Mouse (Mus musculus) lung, embryonic 15.5 days (tissue): ENCODE measurements at regions not wholly inside any gene's neighbourhood (a gene's known extent, or its start where the extent isn't known, plus 50 kb on each side); places are given as distances from the start of the nearest gene placed in this dataset.

Experiments
- ATAC-seq: fragments of 200-750 bp; cut with Nextera tagmentation; 2 replicates; pipeline ENCODE4 v1.8.0; 2017; ENCODE audit warnings: moderate number of reproducible peaks, borderline replicate concordance; ENCODE audit not compliant: low FRiP score, low TSS enrichment; ENCODE audit errors: extremely low read depth
- H3K27ac ChIP-seq: fragments of 300-500 bp; sonication (generic); 2 replicates; pipeline ENCODE4 v1.5.1; 2015; ENCODE audit warnings: moderate library complexity, mild to moderate bottlenecking, inconsistent platforms
- H3K27me3 ChIP-seq: fragments of 300-500 bp; sonication (generic); 2 replicates; pipeline ENCODE4 v1.6.1; 2015; ENCODE audit warnings: inconsistent platforms
- H3K36me3 ChIP-seq: fragments of 300-500 bp; sonication (generic); 2 replicates; pipeline ENCODE4 v1.6.1; 2015; ENCODE audit warnings: inconsistent platforms
- H3K4me1 ChIP-seq: fragments of 300-500 bp; sonication (generic); 2 replicates; pipeline ENCODE4 v1.6.1; 2015; ENCODE audit warnings: inconsistent platforms
- H3K4me2 ChIP-seq: fragments of 300-500 bp; sonication (generic); 2 replicates; pipeline ENCODE4 v1.6.1; 2015; ENCODE audit warnings: inconsistent platforms, mild to moderate bottlenecking, moderate library complexity
- H3K4me3 ChIP-seq: fragments of 300-500 bp; sonication (generic); 2 replicates; pipeline ENCODE4 v1.5.1; 2015; ENCODE audit warnings: mild to moderate bottlenecking, inconsistent platforms
- H3K9ac ChIP-seq: fragments of 300-500 bp; sonication (generic); 2 replicates; pipeline ENCODE4 v1.6.1; 2015; ENCODE audit warnings: inconsistent platforms
- H3K9me3 ChIP-seq: fragments of 300-500 bp; sonication (generic); 2 replicates; pipeline ENCODE4 v1.6.1; 2016; ENCODE audit warnings: inconsistent platforms
- WGBS: fragments of 180-500 bp; shearing (Covaris S2); methylation state at CpG from one replicate; pipeline ENCODE4 v1.1.7; 2015; 5-methylcytosine and 5-hydroxymethylcytosine counted together

DNA sequence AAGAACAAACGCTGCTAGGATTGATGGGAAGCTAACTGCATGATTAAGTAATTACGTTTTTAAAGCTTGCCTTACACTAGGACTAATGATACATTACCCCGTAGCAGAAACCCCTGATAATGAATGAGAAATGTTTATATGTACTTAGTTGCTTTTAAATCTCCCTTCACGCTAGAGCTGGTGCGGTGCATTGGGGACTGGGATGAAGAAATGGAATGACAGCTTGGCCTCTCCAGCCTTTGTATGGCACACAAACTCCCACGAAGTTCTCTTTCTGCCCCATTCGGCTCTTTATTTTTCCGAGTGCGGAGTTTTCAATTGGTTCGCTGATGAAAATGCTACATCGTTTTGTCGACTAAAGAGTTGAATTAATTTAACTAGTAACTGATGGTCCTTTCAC, 659.8 kb downstream of the Tfap2b start:
- Histone ChIP-seq H3K9me3 (no peaks in the 10 kb centered on the region), H3K4me1 (no peaks in the 10 kb centered on the region), H3K9ac (no peak overlapping the region), H3K36me3 (no peaks in the 10 kb centered on the region), H3K4me2 (no peak overlapping the region), H3K4me3 (no peak overlapping the region), H3K27me3 (no peaks in the 10 kb centered on the region), H3K27ac (no peak overlapping the region)
- 74% methylated on average over 12 of the region's 12 CpGs for WGBS
- ATAC-seq, result no peak

DNA sequence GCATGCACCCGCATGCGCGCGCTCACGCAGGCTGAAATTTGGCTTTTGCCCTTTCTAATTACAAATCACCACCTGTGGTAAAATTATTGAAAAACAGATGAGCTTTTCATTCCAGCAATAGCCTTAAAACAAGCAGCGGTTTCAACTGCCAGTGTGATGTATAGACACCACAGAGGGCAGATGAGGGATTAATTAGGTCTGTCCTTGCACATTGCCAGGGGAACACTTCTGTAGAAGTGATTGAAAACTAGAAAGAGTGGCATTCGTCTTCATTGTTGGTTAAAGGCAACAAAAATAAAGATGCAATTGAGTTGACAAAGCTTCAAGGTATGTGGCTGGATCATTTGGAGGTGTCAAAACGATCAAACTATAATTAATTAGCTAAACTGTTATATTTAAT, 672.5 kb downstream of the Tfap2b start:
- ATAC-seq, result no peak
- 70% methylated on average over 8 of the region's 8 CpGs for WGBS
- no peaks in the 10 kb centered on the region for H3K9me3 ChIP-seq
- no peaks in the 10 kb centered on the region for H3K27me3 ChIP-seq
- no peaks in the 10 kb centered on the region for H3K36me3 ChIP-seq
- no peaks in the 10 kb centered on the region for H3K4me1 ChIP-seq
- no peak overlapping the region for H3K4me2 ChIP-seq
- no peak overlapping the region for H3K4me3 ChIP-seq
- no peak overlapping the region for H3K9ac ChIP-seq
- no peak overlapping the region for H3K27ac ChIP-seq

- Histone ChIP-seq H3K36me3 (no peaks in the 10 kb centered on the region), H3K9ac (no peak overlapping the region)
These were observed 690.7 kb downstream of the Tfap2b start for GRCm38 (mm10) chr1:19899426-19899825.

GRCm38 (mm10) chr1:19899889-19900310, 691.2 kb downstream of the Tfap2b start:
- Histone ChIP-seq H3K4me1 (no peaks in the 10 kb centered on the region), H3K4me3 (no peak overlapping the region), H3K9me3 (no peaks in the 10 kb centered on the region), H3K4me2 (no peak overlapping the region), H3K36me3 (no peaks in the 10 kb centered on the region), H3K9ac (no peak overlapping the region), H3K27me3 (no peaks in the 10 kb centered on the region), H3K27ac (no peak overlapping the region)
- no peak for ATAC-seq
- 53% methylated on average over 12 of the region's 12 CpGs for WGBS

More at GRCm38 (mm10) chr1:19899426-19899825, 690.7 kb downstream of the Tfap2b start:
- 36% methylated on average over 5 of the region's 5 CpGs for WGBS
- no peaks in the 10 kb centered on the region for H3K27me3 ChIP-seq
- H3K9me3 ChIP-seq, result no peaks in the 10 kb centered on the region
- no peaks in the 10 kb centered on the region for H3K4me1 ChIP-seq
- no peak overlapping the region for H3K27ac ChIP-seq
- ATAC-seq, result no peak
- H3K4me2 ChIP-seq, result no peak overlapping the region
- no peak overlapping the region for H3K4me3 ChIP-seq

DNA sequence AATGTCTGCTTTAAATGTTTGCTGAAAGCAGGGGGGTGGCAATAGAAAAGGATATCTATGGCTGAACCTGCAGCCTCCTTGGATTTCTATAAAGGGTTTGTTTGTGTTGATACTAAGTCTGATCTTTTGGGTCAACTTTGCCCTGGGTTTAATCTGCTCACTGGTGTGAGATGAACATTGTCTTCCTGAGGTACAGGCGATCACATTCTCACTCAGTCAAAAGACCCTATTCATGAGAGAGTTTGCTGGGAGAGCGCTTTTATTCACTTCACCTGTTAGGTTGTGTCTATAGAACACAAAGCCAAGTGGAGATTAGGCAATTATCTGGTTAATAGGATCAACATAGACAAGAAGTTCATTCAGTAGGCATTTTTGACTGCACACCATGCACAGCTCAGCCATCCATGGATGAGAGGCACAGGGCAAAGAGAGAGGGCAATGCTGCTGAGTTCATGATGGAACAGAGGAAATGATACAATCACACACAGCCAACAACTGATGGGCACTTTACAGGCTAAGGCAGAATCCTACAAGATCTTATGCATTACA, 692.3 kb downstream of the Tfap2b start:
- Histone ChIP-seq H3K4me3 (no peak overlapping the region), H3K9ac (no peak overlapping the region), H3K27me3 (no peaks in the 10 kb centered on the region), H3K4me2 (no peak overlapping the region), H3K36me3 (no peaks in the 10 kb centered on the region), H3K27ac (no peak overlapping the region), H3K4me1 (no peaks in the 10 kb centered on the region), H3K9me3 (no peaks in the 10 kb centered on the region)
- ATAC-seq, result no peak
- WGBS, result 60% methylated on average over 2 of the region's 2 CpGs

- WGBS, result 73% methylated on average over 2 of the region's 2 CpGs
- Histone ChIP-seq H3K4me2 (no peak overlapping the region), H3K27me3 (no peaks in the 10 kb centered on the region), H3K27ac (no peak overlapping the region), H3K9me3 (no peaks in the 10 kb centered on the region), H3K4me1 (no peaks in the 10 kb centered on the region), H3K36me3 (no peaks in the 10 kb centered on the region), H3K4me3 (no peak overlapping the region), H3K9ac (no peak overlapping the region)
- ATAC-seq, result no peak
These were observed 703.6 kb downstream of the Tfap2b start for GRCm38 (mm10) chr1:19912194-19912846.

DNA sequence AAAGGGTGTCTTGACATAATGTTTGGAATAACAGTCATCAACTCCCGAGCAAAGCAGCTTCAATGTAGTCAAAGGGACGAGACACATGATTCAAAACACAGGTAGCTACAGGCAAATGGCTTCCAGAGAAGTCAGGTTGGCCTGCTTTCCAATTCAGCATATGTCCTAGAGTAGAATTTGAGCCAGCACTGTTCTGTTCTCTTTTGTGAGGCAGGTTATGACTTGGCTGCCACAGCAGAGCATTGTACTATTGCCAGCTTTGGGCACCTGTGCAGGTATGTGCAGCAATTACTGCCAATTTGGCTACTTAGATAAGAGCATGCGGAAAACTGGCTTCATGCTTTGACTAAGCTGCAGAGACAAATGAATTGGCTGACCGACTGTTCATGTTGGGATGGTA, 699.1 kb downstream of the Pkhd1 start:
- Histone ChIP-seq H3K9ac (no peak overlapping the region), H3K9me3 (no peaks in the 10 kb centered on the region), H3K4me1 (no peaks in the 10 kb centered on the region), H3K4me3 (no peak overlapping the region), H3K4me2 (no peak overlapping the region), H3K27me3 (no peaks in the 10 kb centered on the region), H3K27ac (no peak overlapping the region), H3K36me3 (no peaks in the 10 kb centered on the region)
- 72% methylated on average over 4 of the region's 4 CpGs for WGBS
- ATAC-seq, result no peak

DNA sequence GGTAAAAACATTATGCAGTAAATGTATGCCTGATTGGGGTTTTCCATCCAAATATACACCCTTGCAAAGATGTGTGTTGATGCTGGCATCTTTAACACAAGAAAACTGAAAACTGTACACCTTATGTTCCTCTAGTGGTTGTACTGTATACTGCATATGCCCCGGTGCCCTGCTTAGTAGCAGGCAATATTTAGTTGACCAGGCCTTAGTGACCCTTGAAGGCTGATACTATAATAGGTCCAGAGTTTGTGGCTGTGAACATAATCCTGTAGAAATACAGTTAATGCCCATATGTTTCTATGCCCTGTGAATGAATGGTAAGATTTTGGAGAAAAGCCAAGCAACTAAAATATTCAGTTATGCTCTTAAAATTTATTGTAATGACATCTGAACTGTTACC, 690.7 kb downstream of the Pkhd1 start:
- H3K27ac ChIP-seq, result no peak overlapping the region
- 91% methylated on average over 1 of the region's 1 CpGs for WGBS
- no peaks in the 10 kb centered on the region for H3K36me3 ChIP-seq

GRCm38 (mm10) chr1:19927736-19928327, 690.0 kb downstream of the Pkhd1 start:
- H3K4me2 ChIP-seq, result no peak overlapping the region
- H3K4me1 ChIP-seq, result no peaks in the 10 kb centered on the region
- no peak overlapping the region for H3K4me3 ChIP-seq
- H3K36me3 ChIP-seq, result no peaks in the 10 kb centered on the region
- H3K27me3 ChIP-seq, result no peaks in the 10 kb centered on the region
- H3K9me3 ChIP-seq, result no peaks in the 10 kb centered on the region
- WGBS, result 43% methylated on average over 5 of the region's 5 CpGs
- ATAC-seq, result no peak
- H3K9ac ChIP-seq, result no peak overlapping the region
- no peak overlapping the region for H3K27ac ChIP-seq

More for the DNA sequence above, 690.7 kb downstream of the Pkhd1 start:
- ATAC-seq, result no peak
- Histone ChIP-seq H3K4me1 (no peaks in the 10 kb centered on the region), H3K9ac (no peak overlapping the region), H3K9me3 (no peaks in the 10 kb centered on the region), H3K4me3 (no peak overlapping the region), H3K27me3 (no peaks in the 10 kb centered on the region), H3K4me2 (no peak overlapping the region)

DNA sequence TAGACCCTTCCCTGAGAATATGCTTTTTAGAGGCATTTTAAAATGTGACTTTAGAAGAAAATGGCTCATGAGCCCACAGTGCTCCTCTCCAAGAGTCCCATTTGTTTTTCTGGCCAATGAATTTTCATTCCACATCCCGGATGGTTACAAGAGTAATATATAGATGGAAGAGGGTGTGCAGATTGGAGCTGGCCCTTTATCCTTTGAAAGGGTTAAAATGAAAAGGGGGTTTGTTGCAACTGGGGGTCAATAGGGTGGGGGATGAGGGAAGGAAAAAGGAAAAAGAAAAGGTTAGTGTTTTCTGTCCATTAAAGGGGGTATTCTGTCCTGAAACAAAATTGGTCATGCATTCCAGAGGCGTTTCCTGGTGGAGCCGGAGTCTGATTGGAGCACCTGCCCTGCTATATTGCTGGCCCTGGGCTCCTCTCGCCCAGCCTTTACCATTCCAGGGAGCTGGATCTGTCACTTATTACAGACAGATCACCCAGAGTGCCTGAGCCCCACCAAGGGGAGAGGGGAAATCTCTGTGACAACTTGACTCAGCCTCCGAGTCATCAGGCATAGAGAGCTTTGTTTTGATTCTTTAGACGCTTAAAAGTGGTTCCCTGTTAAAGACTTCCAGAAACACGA, 666.7 kb downstream of the Pkhd1 start:
- H3K4me1 ChIP-seq, result no peaks in the 10 kb centered on the region
- H3K4me3 ChIP-seq, result no peak overlapping the region
- no peak for ATAC-seq
- 52% methylated on average over 7 of the region's 7 CpGs for WGBS
- no peaks in the 10 kb centered on the region for H3K27me3 ChIP-seq
- no peak overlapping the region for H3K27ac ChIP-seq
- H3K4me2 ChIP-seq, result no peak overlapping the region
- H3K9ac ChIP-seq, result no peak overlapping the region
- H3K36me3 ChIP-seq, result no peaks in the 10 kb centered on the region
- no peaks in the 10 kb centered on the region for H3K9me3 ChIP-seq

GRCm38 (mm10) chr1:19951680-19952248, 666.1 kb downstream of the Pkhd1 start:
- H3K4me1 ChIP-seq, result no peaks in the 10 kb centered on the region
- no peak overlapping the region for H3K27ac ChIP-seq
- WGBS, result 71% methylated on average over 8 of the region's 8 CpGs
- H3K9ac ChIP-seq, result no peak overlapping the region
- no peaks in the 10 kb centered on the region for H3K27me3 ChIP-seq
- H3K4me3 ChIP-seq, result no peak overlapping the region
- H3K9me3 ChIP-seq, result no peaks in the 10 kb centered on the region
- H3K36me3 ChIP-seq, result no peaks in the 10 kb centered on the region
- H3K4me2 ChIP-seq, result no peak overlapping the region
- no peak for ATAC-seq

DNA sequence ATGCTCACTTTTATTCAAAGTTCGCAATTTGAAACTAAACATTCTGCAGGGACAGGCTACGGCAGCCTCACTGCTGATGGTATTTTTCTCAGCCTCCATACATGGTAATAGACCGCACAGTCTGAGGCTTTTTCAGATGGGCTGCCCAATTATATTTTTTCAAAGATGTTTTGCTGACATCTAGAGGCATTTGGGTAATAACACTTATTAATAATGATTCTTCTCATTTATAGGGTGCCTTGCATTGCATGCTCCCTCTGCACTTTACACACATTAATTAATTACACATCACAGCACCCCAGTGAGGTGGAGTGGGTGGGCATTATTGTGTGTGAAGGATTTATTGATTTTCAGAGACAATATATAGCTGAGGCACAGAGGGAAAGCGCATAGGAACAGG, 644.5 kb downstream of the Pkhd1 start:
- ATAC-seq, result no peak
- H3K36me3 ChIP-seq, result no peaks in the 10 kb centered on the region
- WGBS, result 54% methylated on average over 4 of the region's 4 CpGs

More for the DNA sequence above, 644.5 kb downstream of the Pkhd1 start:
- H3K9me3 ChIP-seq, result no peaks in the 10 kb centered on the region
- no peaks in the 10 kb centered on the region for H3K4me1 ChIP-seq
- H3K4me2 ChIP-seq, result no peak overlapping the region
- no peaks in the 10 kb centered on the region for H3K27me3 ChIP-seq
- no peak overlapping the region for H3K4me3 ChIP-seq
- no peak overlapping the region for H3K27ac ChIP-seq
- H3K9ac ChIP-seq, result no peak overlapping the region
